Mouse (Mus musculus): Measurements from ENCODE around the gene Ticrr.
A peak's percentile ranks its signal among the peaks of the same experiment; 100 is the strongest.

DNA sequence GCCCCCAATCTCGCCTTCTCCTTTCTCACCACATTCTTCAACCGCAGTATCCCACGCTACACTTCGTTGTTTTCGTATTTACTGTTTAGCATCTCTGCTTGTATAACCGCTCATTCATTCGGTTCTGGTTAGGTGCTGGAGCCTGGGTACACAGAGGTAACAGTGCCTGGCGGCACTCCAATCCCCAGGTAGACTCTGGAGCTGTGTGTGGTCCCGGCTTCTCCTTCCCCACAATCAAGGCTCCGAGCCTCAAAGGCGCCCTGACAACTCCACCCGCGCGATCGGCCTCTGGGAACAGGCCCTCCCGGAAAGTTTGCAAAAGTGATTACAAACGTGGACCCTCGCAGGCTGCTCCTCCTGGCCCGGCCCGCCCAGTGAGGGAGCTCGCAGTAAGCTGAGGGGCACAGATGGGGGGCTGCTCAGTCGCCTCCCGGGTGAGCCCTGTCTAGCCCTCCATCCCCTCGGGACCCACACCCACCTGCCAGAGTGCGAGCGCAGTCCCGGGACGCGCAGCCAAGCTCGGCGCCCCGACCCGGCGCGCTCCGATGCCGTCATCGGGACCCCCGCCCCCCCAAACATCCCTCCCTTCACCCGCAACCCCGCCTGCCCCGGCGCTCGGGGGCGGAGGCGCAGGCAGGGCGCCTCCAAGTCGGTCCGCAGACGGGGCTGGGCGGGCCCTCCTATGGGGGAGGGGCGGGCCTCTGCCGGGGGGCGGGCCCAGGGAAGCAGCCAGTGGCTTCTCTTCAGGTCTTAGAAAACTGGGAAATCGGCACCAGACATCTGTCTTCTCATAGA lies 55.4 kb downstream of the Ticrr start, which contains the start of gene Kif7:
- TF ChIP-seq CTCF (IDR thresholded peaks at IDR 0.05 in 2 of 3, conservative IDR thresholded peaks at IDR 0.05 in 1 of 3; ENCODE audit: control insufficient read depth in 1 of 3, insufficient read depth in 1 of 3, low read depth in 2 of 3, low read length in 3 of 3, poor library complexity in 1 of 3, severe bottlenecking in 1 of 3): no peak
- TF ChIP-seq EP300 (IDR thresholded peaks at IDR 0.05; ENCODE audit: low read depth in 1 of 2, low read length in 2 of 2): no peak
- no peak for TF ChIP-seq MYC (IDR thresholded peaks at IDR 0.05; ENCODE audit: low read depth, low read length)
- no peak for TF ChIP-seq GATA1 (IDR thresholded peaks at IDR 0.05; ENCODE audit: low read depth, low read length)
- TF ChIP-seq POLR2A (IDR thresholded peaks at IDR 0.05; ENCODE audit: control insufficient read depth in 1 of 2, insufficient read depth in 1 of 2, low read depth in 1 of 2, low read length in 2 of 2, poor library complexity in 1 of 2): peak; percentile 77 to 86
- TF ChIP-seq ZNF384 (IDR thresholded peaks at IDR 0.05; ENCODE audit: low read depth, low read length): no peak
- peak; percentile 81 for TF ChIP-seq HCFC1 (IDR thresholded peaks at IDR 0.05; ENCODE audit: low read depth, low read length)
- peak; percentile 56; the same call in 1 of the 2 replicates for TF ChIP-seq POLR2AphosphoS2 (IDR thresholded peaks at IDR 0.05; ENCODE audit: low read length)
